Mouse (Mus musculus) liver, embryonic 14.5 days (tissue): Measurements from ENCODE around the gene Dnah8. TPM values are rescaled to one million over a fixed set of nuclear protein-coding genes. Genes with fewer than 3 reads are reported as not detected.

Experiments
- ATAC-seq: fragments of 200-750 bp; cut with Nextera tagmentation; 2 replicates; pipeline ENCODE4 v1.8.0; 2017; ENCODE audit warnings: moderate number of reproducible peaks, mild to moderate bottlenecking, moderate library complexity; ENCODE audit not compliant: insufficient read depth
- DNase-seq, 3 experiments: peaks; one replicate each; pipeline ENCODE4 v3.0.0-alpha.2; 2012 to 2013; ENCODE audit warnings: low read depth in 3 of 3, low spot score in 3 of 3
- H3K27ac ChIP-seq: fragments of 300-500 bp; sonication (generic); 2 replicates; pipeline ENCODE4 v1.5.1; 2014; ENCODE audit warnings: moderate library complexity, mild to moderate bottlenecking, control low read depth, inconsistent platforms
- H3K27me3 ChIP-seq: fragments of 300-500 bp; sonication (generic); 2 replicates; pipeline ENCODE4 v1.6.1; 2014; ENCODE audit warnings: mild to moderate bottlenecking, low read length, moderate library complexity; ENCODE audit not compliant: control insufficient read depth, insufficient read depth
- H3K36me3 ChIP-seq: fragments of 300-500 bp; sonication (generic); replicated peaks from 2 replicates; pipeline ENCODE4 v1.6.1; 2014; ENCODE audit warnings: low read depth; ENCODE audit not compliant: control insufficient read depth, insufficient read depth
- H3K4me1 ChIP-seq, 2 experiments: fragments of 200-500 bp in 1 of 2; fragments of 300-500 bp in 1 of 2; sonication (generic) in 1 of 2; replicated peaks; 2 replicates each; pipeline ENCODE4 v1.6.1; 2012 to 2014; ENCODE audit warnings: antibody characterized with exemption in 1 of 2, inconsistent platforms in 1 of 2, low read length in 1 of 2; ENCODE audit not compliant: control insufficient read depth in 2 of 2, insufficient read depth in 2 of 2
- H3K4me2 ChIP-seq: fragments of 300-500 bp; sonication (generic); 2 replicates; pipeline ENCODE4 v1.6.1; 2014; ENCODE audit warnings: low read depth, mild to moderate bottlenecking, control low read depth, moderate library complexity
- H3K4me3 ChIP-seq, 2 experiments: fragments of 200-500 bp in 1 of 2; fragments of 300-500 bp in 1 of 2; sonication (generic) in 1 of 2; 2 replicates each; pipeline ENCODE4 v1.5.1; 2012 to 2014; ENCODE audit warnings: low read depth in 2 of 2, low read length in 2 of 2, mild to moderate bottlenecking in 2 of 2, control low read depth in 1 of 2, inconsistent platforms in 1 of 2, moderate library complexity in 1 of 2; ENCODE audit not compliant: insufficient read depth in 1 of 2
- H3K9ac ChIP-seq: fragments of 300-500 bp; sonication (generic); replicated peaks from 2 replicates; pipeline ENCODE4 v1.6.1; 2014; ENCODE audit warnings: mild to moderate bottlenecking, control low read depth, moderate library complexity
- H3K9me3 ChIP-seq: fragments of 300-500 bp; sonication (generic); 2 replicates; pipeline ENCODE4 v1.6.1; 2016; ENCODE audit warnings: low read length, mixed read lengths; ENCODE audit not compliant: control insufficient read depth
- CTCF ChIP-seq: IDR thresholded peaks from 2 replicates; pipeline ENCODE4 v1.5.1; 2016; ENCODE audit warnings: antibody characterized with exemption, low read depth, control low read depth
- EP300 ChIP-seq: IDR thresholded peaks from 2 replicates; pipeline ENCODE4 v1.6.1; 2016; ENCODE audit warnings: antibody characterized with exemption, low read depth
- WGBS: fragments of 180-500 bp; shearing (Covaris S2); extraction: QIAGEN DNeasy Blood & Tissue Kit; methylation state at CpG from one replicate; pipeline ENCODE4 v1.1.7; 2014; ENCODE audit not compliant: insufficient replicate concordance; 5-methylcytosine and 5-hydroxymethylcytosine counted together
- polyA plus RNA-seq, 2 experiments: library from polyadenylated mRNA; depleted of rRNA in 1 of 2; stranded (reverse) in 1 of 2; unstranded in 1 of 2; fragments of >200 nt; fragmentation: Nextera tagmentation in 1 of 2; extraction: Ambion mirVana in 1 of 2; gene quantifications; 2 replicates each; pipeline versions ENCODE4 v1.2.1 to v1.2.3; 2012 to 2014

The Dnah8 gene
- polyA plus RNA-seq, 2 experiments, result 0.83 to 1.8 TPM

GRCm38 (mm10) chr17:30792396-30792795 lies 168.2 kb downstream of the Dnah8 start:
- DNase-seq (no peak), ATAC-seq (no peak)
- Histone ChIP-seq H3K27me3 (no peaks in the 10 kb centered on the region), H3K9me3 (no peaks in the 10 kb centered on the region), H3K4me2 (no peak overlapping the region), H3K27ac (no peak overlapping the region), H3K4me3 (no peak overlapping the region), H3K4me1 (no peaks in the 10 kb centered on the region), H3K36me3 (no peaks in the 10 kb centered on the region), H3K9ac (no peak overlapping the region)
- WGBS, result 71% methylated on average over 6 of the region's 6 CpGs
- TF ChIP-seq EP300, result no peak
- no peak for TF ChIP-seq CTCF

DNA sequence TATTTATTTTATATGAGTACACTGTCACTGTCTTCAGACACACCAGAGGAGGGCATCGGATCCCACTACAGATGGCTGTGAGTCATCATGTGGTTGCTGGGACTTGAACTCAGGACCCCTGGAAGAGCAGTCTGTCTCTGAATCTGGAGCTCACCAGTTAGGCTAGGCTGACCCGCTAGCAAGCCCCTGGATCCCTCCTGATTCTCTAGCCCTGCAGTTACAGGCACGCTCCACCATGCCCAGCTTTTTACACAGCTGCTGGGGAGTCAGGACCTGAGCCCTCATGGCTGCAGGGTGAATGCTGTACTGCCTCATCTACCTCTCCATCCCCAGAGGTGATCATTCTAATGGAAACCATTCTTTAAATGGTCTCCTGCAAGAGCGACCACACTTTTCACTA lies 172.5 kb downstream of the Dnah8 start:
- no peak for DNase-seq
- Histone ChIP-seq H3K4me2 (no peak overlapping the region), H3K9ac (no peak overlapping the region), H3K36me3 (no peaks in the 10 kb centered on the region), H3K4me3 (no peak overlapping the region), H3K27ac (no peak overlapping the region), H3K9me3 (no peaks in the 10 kb centered on the region), H3K27me3 (no peaks in the 10 kb centered on the region), H3K4me1 (no peaks in the 10 kb centered on the region)
- TF ChIP-seq CTCF (no peak), EP300 (no peak)
- WGBS, result 70% methylated on average over 4 of the region's 4 CpGs
- ATAC-seq, result no peak

DNA sequence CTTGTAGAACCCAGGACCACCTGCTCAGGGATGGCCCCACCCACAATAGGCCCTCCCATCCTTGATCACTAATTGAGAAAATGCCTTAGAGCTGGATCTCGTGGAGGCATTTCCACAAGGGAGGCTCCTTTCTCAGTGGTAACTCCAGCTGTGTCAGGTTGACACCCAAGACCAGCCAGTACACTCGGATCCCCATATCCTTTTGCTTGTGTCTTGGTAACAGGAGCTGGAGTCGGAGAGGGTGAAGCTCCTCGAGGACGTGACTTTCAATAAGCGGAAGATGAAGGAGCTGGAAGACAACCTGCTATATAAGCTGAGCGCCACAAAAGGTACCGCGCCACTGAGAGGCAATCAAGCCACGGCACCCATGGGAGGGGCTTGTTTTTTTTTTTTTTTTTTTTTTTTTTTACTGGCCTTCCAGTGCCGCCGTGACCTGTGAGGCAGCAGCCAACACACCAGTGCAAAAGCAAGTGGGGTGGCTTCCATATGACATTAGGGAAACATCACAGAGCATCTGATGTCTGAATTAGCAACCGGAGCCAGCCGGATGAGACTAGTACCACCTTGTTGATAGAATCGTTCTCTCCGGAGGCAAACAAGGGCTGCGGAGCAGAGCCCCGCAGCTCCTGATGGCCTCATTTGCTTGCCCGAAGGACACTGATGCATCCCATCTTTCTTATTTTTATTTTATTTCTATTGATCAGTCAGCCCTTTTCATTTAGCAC lies 176.3 kb downstream of the Dnah8 start:
- DNase-seq, result no peak

GRCm38 (mm10) chr17:30803668-30804067 lies 179.5 kb downstream of the Dnah8 start:
- Histone ChIP-seq H3K27me3 (no peaks in the 10 kb centered on the region), H3K4me2 (no peak overlapping the region), H3K9me3 (no peaks in the 10 kb centered on the region), H3K36me3 (no peaks in the 10 kb centered on the region), H3K27ac (no peak overlapping the region), H3K4me3 (no peak overlapping the region), H3K4me1 (no peaks in the 10 kb centered on the region), H3K9ac (no peak overlapping the region)
- ATAC-seq (no peak), DNase-seq (no peak)
- TF ChIP-seq EP300 (no peak), CTCF (peak; percentile 44)
- WGBS, result 82% methylated on average over 9 of the region's 9 CpGs

More for the DNA sequence above, 176.3 kb downstream of the Dnah8 start:
- Histone ChIP-seq H3K4me2 (no peak overlapping the region), H3K27ac (no peak overlapping the region), H3K36me3 (no peaks in the 10 kb centered on the region), H3K4me1 (no peaks in the 10 kb centered on the region), H3K4me3 (no peak overlapping the region), H3K9me3 (no peaks in the 10 kb centered on the region), H3K9ac (no peak overlapping the region), H3K27me3 (no peaks in the 10 kb centered on the region)
- TF ChIP-seq CTCF (no peak), EP300 (no peak)
- ATAC-seq, result no peak
- WGBS, result 82% methylated on average over 19 of the region's 19 CpGs

- Histone ChIP-seq H3K9ac (no peak overlapping the region), H3K4me2 (no peak overlapping the region), H3K4me1 (no peaks in the 10 kb centered on the region), H3K4me3 (no peak overlapping the region), H3K36me3 (no peaks in the 10 kb centered on the region), H3K27me3 (no peaks in the 10 kb centered on the region), H3K27ac (no peak overlapping the region), H3K9me3 (no peaks in the 10 kb centered on the region)
- ATAC-seq, result no peak
- 69% methylated on average over 8 of the region's 8 CpGs for WGBS
- TF ChIP-seq EP300, result no peak
- TF ChIP-seq CTCF, result no peak
- no peak for DNase-seq
Observed at GRCm38 (mm10) chr17:30804955-30805354, 180.8 kb downstream of the Dnah8 start.
